Mouse (Mus musculus) liver, adult 2 months (tissue): ENCODE data around the gene Gm20388.

Experiments used
- CTCF ChIP-seq: fragments of 200-500 bp; IDR thresholded peaks from 2 replicates; pipeline ENCODE4 v1.5.1; 2011; ENCODE audit warnings: low read depth, low read length, control low read depth
- POLR2A ChIP-seq: fragments of 200-500 bp; IDR thresholded peaks from 2 replicates; pipeline ENCODE4 v1.6.1; 2011; ENCODE audit warnings: low read length, control low read depth; ENCODE audit not compliant: insufficient read depth; ENCODE audit errors: extremely low read depth

GRCm38 (mm10) chr8:123873364-123873763 is 3962.7 kb downstream of the Gm20388 start:
- TF ChIP-seq CTCF: no peak
- TF ChIP-seq POLR2A: no peak
